Mouse (Mus musculus) erythroid progenitor cell, adult 5-6 weeks (primary cell): ENCODE results near the gene Ldb1. TPM values are rescaled to one million over a fixed set of nuclear protein-coding genes. Genes with fewer than 3 reads are reported as not detected.

Experiments used
- ATAC-seq: replicated peaks from 2 replicates; pipeline ENCODE4 v1.8.0; 2016; ENCODE audit warnings: moderate number of reproducible peaks, mild to moderate bottlenecking, moderate TSS enrichment, inconsistent platforms; ENCODE audit not compliant: poor library complexity, low FRiP score, severe bottlenecking
- total RNA-seq, 2 experiments: library from RNA; stranded (forward) in 1 of 2; stranded (reverse) in 1 of 2; fragments of 150-400 nt in 1 of 2; fragments of 186-747, 209-891 nt in 1 of 2; gene quantifications; 2 replicates each; pipeline versions ENCODE4 v1.2.3 to v1.2.4; 2015 to 2017; ENCODE audit warnings: low replicate concordance in 2 of 2

Ldb1 gene
- total RNA-seq, 2 experiments from 2014 or later: 45.3 to 62.8 TPM

DNA sequence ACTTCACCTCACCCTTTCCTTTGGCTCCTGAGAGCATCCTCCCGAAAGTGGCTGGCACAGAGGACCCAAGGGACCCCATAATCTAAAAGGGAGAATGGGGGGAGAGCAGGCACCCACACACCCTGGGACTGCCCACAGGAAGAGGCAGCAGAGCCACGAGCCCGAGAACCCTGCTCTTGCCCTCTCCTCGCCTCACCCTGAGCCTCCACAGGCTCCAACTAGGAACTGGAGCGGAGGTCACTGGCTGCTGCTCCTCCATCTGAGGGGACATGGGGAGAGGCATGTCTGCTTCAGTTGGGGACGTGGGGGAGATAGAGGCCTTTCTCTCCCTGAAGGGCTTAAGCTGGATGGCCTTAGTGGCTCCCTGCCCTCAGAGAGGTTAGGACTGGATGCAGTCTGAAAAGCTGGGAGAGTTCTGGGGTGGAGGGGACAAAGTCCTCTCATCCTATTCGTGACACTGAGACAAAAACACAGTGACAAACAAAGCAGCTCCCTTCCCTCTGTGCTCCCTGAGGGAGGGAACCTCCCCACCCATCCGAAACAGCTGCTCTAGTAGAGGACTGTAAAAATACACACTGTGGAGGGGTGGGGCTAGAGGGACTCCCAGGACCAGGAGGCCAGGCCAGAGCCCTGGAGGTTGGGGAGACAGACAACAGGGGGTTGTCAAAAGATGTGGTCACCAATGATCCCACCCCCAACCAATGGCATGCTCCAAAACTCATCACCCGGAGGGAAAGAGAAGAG is 13.2 kb downstream of the Ldb1 start:
- ATAC-seq: no peak

DNA sequence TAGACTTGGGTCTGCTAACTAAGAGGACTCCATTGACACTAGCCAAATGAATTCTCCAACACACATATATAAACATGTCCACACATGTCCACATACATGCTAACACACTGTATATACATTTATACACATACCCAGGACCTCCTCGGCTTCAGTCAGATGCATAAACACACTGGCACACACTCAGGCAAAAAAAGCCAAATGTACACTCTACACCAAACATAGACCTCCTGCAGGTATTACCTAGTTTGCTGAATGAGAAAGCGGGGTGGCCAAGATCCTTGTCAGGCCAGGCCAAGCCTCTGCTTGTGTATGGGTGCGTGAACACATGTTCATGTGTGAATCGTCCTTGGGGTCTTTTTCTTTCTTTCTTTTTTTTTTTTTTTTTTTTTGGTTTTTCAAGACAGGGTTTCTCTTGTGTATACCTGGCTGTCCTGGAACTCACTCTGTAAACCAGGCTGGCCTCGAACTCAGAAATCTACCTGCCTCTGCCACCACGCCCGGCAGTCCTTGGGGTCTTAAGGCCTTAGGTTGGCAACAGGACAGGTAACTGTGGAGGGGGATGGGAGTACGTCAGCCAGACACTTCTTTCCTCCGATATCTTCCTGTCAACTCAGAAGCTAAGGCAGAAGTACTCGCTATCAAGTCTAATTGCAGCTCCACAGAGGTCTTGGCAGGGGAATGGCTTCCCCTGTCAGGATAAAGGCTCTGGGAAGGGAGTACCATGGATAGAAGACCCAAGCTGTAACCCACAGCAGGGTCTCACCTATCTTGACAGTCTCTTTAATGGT is 14.6 kb downstream of the Ldb1 start:
- ATAC-seq: no peak

DNA sequence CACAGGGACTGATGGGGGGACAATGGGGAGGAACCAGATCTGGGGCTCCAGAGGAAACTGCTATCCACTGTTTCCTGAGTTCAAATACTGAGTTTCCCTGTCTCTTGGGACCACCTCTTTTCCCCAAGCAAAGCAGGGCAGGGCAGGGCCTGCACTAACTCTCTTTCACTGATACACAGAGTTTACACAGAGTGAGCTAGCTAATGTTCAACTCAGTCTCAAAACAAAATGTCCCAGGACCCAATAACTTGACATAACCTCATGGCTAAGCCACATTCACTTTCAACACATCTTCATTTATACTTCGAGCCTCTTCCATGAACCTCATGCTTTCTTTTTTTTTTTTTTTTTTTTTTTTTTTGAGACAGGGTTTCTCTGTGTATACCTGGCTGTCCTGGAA is 15.4 kb downstream of the Ldb1 start:
- ATAC-seq: no peak

DNA sequence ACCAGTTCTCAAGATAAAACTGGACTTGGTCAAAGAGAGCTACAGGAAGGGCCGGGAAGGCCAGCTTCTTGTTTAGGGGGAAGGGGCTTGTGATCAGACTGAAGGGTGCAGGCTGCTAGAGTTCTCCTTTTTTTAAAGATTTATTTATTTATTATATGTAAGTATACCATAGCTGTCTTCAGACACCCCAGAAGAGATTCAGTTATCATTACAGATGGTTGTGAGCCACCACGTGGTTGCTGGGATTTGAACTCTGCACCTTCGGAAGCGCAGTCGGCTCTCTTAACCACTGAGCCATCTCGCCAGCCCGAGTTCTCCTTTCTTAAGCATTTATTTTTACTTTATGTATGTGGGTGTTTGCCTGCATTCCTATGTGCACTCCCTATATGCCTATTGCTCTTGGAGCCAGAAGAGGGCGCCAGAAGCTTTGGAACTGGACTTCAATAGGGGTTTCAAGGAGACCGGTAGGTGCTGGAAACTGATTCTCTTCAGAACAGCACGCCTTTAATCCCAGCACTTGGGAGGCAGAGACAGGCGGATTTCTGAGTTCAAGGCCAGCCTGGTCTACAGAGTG is 16.2 kb downstream of the Ldb1 start:
- ATAC-seq: no peak

DNA sequence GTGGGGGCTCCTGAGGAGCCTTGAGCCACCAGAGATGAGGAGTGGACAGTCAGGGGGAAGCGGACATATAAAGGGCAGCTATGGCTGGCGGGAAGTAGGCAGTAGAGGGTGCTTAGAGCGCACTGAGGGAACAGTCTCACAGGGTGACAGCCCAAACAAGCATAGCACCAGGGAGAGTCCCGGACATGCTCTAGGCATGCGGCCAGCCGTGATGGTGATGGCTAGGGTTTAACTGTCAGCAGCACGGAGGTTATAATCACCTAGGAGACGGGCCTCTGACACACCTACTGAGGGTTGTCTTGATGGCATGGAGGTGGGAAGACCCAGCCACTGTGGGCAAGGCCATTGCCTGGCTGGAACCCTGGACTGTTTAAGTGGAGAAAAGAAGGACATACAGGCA is 18.4 kb downstream of the Ldb1 start:
- no peak for ATAC-seq

DNA sequence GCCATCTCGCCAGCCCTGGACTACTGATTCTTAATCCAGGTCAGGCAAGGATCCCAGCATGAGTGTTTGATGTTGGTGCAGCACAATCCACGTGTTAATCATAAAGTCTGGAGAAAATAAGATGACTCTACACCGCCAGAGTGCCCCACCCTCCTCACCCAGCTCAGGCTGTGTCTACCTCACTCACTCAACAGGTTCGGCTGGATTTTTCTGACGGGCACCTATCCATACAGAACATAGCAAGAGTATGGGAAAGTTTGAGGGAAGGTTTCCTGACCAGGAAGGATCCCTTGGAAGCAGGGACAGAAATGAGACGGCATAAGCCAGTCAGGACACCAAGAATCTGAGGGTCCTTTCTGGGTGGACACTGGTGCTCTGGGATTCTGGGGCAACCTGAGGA is 20.1 kb downstream of the Ldb1 start:
- ATAC-seq: no peak

DNA sequence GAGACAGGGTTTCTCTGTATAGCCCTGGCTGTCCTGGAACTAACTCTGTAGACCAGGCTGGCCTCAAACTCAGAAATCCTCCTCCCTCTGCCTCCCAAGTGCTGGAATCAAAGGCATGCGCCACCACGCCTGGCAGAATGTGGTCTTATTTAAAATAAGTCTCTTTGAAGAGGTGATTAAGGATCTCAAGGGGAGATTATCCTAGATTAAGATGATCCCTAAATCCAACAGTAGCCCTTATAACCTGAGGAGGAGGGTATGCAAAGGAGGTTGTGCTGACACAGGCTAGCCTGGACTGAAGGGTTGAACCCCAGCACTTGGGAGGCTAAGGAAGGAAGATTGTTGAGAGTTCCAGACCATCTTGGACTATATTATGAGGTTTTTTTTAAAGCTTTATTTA is 29.0 kb downstream of the Ldb1 start:
- ATAC-seq: no peak

DNA sequence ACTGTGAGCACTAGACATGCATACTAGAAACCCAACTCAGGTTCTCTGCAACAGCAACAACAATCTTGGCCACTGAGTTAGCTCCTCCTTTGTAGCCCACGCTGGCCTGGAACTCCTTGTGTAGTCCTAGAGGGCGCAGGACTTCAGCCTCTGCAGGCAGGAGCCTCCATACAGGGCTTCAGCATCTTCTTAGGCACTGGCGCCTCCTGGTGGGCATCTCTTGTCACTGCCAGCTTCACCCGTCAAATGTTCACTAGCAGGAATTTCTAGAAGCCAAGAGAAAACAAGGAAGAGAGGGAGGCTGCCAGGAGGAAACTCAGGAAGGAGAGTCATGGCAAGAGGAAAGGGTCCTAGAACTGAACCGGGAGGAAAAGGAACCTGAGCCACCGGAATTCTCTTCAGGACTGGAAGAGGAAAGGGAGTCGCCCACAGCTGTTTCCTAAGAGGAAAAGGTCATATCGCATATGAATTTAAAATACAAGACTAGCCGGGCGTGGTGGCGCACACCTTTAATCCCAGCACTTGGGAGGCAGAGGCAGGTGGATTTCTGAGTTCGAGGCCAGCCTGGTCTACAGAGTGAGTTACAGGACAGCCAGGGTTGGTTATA is 30.3 kb downstream of the Ldb1 start:
- ATAC-seq: peak; percentile 92

DNA sequence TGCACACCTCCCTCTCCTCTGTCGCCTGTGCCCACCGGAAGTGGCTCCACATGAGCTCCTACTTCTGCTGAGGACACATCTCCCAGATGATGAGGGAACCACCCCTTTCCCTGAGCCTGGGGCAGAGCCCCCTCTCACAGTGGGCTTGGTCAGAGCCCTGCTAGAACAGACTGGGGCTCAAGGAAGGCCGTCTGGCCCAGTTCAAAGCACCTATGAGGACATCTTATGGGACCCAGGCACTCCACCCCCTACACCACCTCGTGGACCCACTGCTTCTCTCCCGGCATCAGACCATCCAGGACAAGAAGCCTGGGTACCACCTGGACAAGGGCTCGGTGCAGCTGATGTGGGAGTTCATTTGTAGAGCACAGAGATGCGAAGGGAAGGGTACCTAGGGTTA is 39.3 kb downstream of the Ldb1 start:
- no peak for ATAC-seq

DNA sequence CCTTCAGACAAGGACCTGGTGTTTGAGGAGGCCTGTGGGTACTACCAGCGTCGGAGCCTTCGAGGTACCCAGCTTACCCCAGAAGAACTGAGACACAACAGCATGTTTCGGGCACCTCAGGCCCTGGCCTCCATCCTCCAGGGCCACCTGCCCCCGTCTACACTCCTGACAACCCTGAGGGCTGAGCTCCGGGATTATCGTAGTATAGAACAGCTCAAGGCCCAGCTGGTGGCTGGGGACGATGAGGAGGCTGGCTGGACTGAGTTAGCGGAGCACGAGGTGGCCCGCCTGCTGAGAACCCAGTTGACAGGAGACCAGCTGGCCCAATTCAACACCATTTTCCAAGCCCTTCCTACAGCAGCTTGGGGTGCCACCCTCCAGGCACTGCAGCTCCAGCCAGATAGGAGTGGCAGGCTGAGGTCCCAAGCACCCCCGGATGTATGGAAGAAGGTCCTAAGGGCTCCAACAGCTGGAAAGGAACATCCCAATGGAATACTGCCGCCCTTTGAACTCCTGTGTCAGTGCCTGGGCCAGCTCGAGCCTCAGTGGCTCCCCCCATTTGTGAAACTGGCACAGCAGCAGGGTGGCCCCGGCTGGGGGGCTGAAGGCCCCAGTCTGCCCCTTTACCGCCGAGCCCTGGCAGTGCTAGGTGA is 40.1 kb downstream of the Ldb1 start:
- ATAC-seq: no peak

DNA sequence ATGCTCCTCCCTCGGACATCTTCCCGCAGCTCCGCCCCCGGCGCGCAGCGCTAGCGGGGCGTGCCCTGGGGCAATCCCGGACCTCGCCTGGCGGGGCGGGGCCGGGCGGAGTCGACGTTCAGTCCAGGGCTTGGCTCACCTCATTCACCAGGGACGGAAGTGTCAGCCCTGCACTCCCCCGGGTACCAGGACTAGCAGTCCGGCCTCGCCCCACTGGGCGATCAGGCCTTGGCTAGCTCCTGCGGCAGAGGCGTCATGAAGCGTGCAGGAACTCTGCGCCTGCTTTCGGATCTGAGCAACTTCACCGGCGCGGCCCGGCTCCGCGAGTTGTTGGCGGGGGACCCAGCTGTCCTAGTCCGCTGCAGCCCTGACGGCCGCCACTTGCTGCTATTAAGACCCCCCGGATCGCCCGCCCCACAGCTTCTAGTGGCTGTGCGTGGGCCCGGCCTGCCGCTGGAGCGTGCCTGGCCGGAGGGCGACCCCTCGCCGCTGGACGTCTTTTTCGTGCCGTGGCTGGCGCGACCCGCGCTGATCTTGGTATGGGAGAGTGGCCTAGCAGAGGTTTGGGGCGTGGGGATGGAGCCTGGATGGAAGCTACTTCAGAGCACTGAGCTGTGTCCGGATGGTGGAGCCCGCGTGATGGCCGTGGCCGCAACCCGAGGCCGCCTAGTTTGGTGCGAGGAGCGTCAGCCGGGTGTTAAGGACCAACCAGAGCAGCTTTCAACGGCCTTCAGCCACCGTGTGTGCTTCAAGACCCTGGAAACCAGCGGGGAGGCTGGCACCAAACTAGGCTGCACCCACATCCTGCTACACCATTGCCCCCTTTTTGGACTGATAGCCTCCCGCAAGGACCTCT is 41.4 kb downstream of the Ldb1 start, which contains the start of gene Hps6:
TSS of gene Hps6 (plus strand) at position 138 of the 856 bp plus-strand sequence.
- peak; percentile 94 for ATAC-seq

DNA sequence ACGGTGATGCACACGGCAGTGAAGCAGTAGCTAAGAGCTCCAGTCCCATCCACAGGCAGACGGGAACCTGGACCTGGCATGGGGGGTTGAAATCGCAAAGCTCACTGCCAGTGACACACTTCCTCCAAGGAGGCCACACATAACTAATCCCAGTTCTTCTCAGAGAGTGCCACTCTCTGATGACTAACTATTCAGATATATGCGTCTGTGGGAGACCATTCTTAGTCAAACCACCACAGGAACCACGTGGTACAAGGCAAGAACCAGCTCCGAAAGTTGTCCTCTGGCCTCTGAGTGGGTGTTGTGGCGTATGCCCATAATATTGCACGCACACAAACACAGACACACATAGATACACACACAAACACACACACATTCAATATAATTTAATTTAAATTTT is 42.7 kb downstream of the Ldb1 start:
- no peak for ATAC-seq

DNA sequence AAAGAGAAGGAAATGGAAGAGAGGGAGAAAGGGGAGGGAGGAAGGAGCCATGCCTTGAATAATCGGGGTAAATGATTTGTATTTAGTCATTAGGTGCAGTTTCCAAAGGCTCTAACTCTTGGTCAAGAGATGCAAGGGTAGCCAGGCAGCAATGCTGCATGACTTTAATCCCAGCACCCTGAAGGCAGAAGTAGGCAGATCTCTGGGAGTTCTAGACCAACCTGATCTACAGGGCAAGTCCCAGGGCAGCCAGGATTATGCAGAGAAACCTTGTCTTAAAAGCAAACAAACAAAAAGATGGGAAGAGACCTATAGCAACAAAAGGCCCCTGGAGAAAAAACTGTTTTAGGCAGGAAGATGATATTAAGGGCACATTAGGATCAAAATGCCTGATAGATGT is 45.6 kb downstream of the Ldb1 start:
- ATAC-seq: no peak

DNA sequence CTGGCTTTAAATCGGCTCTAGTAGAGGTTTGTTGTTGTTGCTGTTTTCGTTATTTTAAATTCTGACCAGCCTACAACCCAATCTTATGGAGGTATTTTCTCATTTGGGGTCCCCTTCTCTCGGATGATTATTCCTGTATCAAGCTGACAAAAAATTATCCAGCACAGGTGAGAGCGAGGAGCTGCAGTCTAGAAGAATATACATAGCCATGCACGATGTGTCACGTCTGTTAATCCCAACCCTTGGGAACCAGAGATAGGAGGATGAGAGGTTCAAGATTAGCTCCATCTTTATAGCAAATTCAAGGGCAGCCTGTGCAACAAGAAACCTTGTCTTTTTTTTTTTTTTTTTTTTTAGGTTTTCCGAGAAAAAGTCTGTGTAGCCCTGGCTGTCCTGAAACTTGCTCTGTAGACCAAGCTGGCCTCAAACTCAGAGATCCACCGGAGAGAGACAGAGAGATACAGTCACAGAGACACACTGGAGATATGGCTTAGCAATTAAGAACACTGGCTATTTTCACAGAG is 46.3 kb downstream of the Ldb1 start:
- ATAC-seq: no peak

DNA sequence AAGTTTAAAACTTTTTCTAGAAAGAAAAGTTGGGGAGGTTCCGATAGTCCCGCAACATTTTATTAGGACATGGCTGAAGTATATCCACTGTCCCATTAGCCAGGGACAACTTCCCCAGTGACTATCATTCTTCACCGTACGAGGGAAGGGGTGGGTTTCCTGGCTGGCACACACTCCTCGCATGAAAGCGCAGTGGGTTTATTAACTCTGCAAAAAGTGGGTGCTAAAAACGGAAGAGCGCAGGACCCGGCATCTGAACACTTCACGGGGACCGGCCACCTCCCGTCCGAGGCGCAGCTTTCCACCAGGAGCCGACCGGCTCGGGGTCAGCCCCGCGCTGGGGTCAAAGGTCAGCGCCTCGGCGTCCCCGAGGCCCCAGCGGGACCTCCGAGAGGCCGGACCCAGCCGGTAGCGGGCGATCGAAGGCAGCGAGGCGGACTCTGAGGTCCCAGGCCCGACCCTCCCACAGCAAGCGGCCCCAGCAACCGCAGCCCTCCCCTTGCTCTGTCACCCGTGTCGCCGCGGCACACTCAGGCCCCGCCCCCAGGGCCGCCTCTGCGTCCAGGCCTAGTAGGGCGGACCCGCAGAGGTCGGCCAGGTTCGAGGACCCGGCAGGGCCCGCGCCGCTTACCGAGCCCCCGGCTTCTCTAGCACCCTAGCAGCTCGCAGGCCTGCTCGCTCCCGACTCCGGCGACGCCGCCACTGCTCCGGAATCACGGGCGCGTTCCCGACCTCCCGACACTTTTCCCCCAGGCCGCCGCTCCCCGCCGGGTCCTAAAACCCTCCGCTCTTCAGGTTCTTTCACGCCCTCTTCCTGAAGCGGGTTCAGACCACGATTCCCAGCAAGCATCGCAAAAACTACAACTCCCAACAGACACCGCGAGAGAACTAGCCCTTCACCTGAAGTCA is 47.0 kb downstream of the Ldb1 start, which contains the start of gene Armh3:
TSS of gene Armh3 (minus strand) at position 704 of the 909 bp plus-strand sequence.
- peak; percentile 92 for ATAC-seq

DNA sequence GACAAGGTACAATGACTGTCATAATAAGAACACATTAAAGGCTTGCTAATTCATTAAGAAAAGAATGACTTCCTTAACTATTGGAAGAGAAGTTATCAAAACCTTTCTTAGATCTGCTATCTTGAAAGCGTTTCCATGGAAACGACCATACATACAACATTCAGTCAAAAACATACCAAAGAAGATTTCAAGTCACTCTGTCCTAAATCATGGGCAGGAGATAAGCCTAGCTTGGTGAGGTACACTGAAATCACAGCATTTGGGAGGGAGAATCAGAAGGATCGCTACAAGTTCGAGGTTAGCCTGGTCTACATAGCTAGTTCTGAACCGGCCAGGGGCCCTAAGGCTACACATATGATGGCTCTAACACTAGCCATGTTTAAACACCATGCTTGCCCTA is 47.6 kb downstream of the Ldb1 start:
- ATAC-seq: no peak

DNA sequence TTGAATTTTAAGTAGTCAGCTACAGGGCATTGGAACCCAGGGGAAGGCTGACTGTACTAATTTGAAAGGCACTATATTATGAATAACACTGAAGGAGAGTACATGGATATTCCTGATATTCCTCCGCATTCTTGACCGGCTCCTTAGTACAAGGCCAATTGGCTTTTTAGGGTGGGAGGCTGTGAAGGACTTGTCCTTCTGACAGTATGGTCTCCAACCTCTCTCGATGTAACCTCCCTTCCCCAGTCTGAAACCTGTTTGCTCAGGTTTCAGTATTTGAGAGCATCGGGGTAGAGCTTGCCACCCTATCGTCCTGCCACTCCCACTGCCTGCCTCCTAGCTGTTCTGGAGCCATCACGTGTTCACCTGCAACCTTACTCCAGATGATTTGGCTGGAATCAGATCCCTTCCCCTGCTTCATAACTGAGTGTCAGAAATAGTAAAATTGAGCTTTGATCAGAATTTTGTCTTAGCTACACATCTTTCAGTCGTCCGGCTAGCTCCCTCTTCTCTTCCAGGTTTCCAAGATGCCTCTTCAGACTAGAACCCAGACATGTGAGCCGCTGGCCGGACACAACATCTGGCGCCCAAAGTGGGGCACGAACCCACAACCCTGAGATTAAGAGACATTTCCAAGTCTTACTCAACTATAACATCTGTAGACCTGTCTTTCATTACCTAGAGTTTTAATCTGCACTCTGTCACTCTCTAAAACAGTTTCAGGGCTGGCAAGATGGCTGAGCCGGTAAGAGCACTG is 50.9 kb downstream of the Ldb1 start:
- no peak for ATAC-seq
